Mouse (Mus musculus) left cerebral cortex, adult 8-10 months (tissue): Measurements from ENCODE around the gene Rptor. TPM values are rescaled to one million over a fixed set of nuclear protein-coding genes. Genes with fewer than 3 reads are reported as not detected.
A peak's percentile ranks its signal among the peaks of the same experiment; 100 is the strongest.
"Not testable (repeated sequence)": the region's sequence is repeated elsewhere in the genome, so short reads cannot be mapped to it uniquely, and the experiment has no call there.

Source experiments
- DNase-seq, 2 experiments: peaks; one replicate each; pipeline ENCODE4 v3.0.0; 2022; ENCODE audit warnings: low spot score in 2 of 2
- total RNA-seq, 4 experiments: library from RNA; stranded (reverse); gene quantifications; 2 replicates each; pipeline ENCODE4 v1.2.4; 2022

The Rptor gene
- total RNA-seq, 4 experiments from 2014 or later, result 57.5 to 65.0 (median 61.0) TPM

DNA sequence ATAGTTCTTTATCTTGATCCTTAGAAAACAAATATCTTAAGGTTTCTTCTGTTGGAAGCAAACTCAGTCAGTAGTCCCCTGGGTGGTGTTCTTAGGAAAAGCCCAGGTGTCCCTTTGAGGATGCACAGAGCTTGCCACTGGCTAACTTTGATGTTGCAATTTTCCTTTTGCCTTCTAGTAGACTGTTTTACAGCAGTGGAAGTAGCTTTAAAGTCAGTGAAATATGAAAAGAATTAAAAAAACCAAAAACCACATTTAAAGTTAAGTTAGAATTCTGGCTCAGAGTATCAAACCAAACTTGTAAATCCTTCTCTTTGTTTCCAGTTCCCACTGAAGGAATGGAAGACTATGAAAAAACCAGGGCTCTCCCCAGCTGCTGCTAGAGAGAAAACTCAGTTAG lies 47.8 kb downstream of the Rptor start:
- DNase-seq, result no peak

DNA sequence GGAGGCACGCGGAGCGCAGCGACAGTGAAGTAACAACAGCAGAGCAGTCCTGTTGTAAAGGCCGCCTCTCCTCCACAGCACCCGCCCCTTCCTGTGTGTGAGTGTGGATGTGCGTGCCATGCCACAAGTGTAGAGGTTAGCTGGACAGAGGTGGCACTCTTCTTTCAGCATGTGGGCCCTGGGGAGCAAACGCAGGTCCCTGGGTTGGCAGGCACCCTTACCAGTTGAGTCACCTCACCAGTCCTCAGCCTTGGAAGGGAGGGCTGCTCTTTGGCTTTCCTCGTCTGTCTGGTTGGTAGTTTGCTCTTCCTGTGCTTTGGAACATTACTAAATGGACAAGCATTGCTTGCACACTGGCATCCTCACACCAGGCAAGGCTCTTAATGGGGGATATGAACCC lies 50.6 kb downstream of the Rptor start:
- no peak for DNase-seq

DNA sequence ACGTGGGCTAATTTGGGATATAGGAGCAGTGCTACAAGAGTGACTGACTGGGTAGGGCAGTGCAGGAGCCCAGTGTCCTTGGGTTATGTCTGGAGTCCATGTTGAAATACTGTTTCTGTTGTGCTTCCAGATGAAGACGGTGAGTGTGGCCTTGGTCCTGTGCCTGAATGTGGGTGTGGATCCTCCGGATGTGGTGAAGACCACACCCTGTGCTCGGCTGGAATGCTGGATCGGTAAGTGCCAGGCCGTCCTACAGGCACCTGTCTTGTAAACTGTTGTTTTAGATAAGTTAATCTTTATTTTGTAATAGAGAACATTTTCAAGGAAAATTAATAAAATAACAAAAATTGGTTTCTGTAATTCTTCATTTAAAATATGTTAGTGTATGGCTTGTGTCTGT lies 54.8 kb downstream of the Rptor start:
- DNase-seq, result no peak

DNA sequence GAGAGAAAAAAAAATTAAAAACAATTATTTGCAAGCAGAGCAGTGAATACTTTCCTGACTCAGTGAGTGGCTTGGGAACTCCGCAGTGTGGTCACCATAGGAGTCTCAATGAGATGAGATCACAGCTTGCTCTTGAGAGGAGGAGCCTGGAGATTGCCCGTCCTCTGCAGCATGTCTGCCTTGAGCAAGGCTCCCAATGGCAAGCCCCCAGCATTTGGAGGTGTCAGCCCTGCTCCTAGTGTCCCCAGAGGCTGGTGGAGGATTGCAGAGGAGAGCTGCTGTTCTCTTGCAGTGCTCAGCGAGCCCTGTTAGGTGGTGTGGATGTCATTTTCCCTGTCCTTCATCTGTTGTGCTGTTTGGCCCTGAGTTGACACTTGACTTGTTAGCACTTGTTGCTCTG lies 56.6 kb downstream of the Rptor start:
- DNase-seq, result no peak

DNA sequence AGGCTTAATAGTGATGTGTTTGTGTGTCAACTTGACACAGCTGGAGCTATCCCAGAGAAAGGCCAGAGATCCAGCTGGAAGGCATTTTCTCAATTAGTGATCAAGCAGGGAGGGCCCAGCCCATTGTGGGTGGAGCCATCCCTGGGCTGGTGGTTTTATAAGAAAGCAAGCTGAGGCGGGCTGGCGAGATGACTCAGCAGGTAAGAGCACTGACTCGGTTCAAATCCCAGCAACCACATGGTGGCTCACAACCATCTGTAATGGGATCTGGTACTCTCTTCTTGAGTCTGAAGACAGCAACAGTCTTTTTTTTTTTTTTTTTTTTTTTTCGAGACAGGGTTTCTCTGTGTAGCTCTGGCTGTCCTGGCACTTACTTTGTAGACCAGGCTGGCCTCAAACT lies 58.8 kb downstream of the Rptor start:
- not testable (repeated sequence) for DNase-seq

DNA sequence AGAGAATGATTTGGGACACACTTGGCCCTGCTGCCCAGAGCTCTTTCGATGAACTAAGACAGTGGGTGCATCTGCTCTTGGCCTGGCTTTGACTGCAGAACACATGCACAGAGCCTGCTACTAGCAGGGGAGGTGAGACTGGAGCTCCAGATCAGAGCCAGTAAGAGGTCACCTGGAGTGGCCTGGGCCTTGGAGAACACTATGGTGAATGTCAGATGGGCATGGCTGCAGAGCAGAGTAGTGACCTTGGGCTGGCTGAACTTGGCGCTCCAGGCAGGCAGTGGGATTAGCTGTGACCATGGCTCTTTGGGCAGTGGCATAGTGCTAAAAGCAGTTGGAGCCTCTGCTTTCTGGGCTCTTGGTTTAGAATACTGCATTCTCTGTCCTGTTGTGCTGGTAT lies 61.2 kb downstream of the Rptor start:
- no peak for DNase-seq

DNA sequence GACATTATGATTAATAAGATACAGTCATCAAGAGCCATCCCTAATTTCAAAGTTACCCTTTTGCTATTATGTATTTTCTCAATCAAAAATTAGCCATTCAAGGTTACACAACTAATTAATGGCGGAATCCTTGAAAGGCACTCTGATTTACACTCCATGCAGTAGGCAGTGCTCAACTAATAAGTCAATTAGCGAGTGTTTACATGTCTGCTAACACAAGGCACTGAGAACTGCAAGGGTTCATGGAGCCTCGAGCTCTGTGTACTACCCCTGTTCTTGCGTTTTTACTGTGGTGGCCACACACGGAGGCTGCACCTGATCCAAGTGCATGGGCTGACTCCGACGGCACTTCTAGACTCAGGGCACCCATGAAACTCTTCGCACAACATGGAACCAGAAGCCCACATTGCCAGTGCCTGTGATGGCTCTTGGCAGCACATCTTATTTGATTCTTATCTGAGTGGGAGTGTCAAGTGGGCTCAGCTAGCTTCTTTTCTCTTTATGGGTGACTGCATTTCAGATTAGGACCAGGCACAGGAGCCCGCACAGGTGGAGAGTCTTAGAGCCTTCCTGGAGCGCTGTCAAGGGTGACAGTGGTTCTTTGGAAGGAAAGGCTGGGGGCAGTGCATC lies 62.1 kb downstream of the Rptor start:
- DNase-seq, result no peak

DNA sequence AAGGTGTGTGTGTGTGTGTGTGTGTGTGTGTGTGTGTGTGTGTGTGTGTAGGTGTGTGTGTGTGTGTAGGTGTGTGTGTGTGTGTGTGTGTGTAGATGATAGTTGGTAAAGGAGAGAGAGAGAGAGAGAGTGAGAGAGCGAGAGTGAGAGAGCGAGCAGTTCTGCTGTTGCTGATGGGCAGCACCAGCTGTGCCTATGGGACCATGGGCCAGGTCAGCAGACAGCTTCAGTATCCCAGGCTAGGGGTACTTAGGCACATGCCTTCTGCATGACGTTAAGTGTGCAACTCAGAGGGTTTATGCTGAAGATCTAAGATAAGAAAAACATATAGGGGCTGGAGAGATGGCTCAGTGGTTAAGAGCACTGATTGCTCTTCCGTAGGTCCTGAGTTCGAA lies 62.6 kb downstream of the Rptor start:
- no peak for DNase-seq

DNA sequence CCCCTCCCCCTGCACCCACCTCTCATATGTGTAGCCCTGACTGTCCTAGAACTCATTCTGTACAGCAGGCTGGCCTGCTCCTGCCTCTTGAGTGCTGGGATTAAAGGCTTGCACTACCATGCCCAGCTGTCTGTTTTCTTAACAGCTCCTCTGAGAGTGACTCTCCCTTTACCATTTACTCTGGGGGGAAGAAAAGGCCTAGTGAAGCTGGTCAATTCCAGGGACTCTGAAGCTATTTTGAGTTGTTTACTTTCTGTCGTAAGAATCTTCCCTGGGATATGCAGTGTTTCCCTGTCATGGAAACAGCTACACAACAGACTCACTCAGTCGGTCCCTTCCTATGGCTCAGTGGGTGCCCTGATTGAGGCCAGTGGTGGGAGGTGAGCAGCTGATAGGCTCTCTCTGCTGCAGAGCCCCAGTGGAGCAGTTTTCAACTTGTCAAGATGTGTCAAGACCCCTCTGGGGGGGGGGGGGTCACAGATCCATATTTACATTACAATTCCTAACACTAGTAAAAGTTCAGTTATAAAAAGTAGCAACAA lies 63.9 kb downstream of the Rptor start:
- DNase-seq, result no peak

DNA sequence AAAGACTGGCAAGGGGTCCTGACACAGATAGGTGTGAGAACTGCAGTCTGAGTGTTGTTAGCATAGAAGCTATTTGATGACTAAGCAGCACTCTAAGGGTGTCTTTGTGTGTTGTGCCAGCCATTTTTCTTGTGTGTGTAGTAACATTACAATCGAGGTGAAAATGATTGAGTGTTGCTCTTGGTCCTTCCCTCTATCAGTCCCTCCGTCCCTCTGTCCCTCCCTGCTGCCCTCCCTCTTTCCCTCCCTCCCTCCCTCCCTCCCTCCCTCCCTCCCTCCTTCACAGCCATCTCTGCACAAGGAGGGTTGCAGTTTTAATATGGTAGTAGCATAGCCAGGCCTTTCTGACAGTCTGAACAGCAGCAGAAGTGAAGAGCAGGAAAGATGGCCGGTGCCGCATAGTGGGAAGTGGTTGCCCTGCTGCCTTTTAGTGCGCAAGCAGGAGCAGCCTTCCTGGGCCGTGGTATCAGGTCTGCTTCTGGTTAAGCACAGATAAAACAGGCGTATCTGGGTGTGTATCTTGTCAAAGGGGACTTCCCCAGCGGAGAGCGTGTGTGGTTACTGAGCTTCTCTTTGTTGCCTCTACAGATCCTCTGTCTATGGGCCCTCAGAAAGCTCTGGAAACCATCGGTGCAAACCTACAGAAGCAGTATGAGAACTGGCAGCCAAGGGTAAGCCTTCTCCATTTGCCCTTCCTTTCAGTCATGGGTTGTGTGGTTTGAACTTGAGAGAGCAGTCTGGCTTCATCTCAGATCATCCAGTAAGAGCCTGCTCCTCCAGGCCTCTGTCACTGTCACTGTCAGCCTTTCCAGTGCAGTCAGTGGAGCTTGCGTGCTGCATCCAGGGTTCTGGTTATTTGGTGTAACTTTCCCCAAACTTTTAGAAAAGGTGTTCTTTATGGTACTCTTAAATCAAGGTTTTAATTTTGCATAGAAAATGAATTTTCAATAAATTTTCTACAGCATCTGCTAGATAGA lies 68.3 kb downstream of the Rptor start:
- no peak for DNase-seq

DNA sequence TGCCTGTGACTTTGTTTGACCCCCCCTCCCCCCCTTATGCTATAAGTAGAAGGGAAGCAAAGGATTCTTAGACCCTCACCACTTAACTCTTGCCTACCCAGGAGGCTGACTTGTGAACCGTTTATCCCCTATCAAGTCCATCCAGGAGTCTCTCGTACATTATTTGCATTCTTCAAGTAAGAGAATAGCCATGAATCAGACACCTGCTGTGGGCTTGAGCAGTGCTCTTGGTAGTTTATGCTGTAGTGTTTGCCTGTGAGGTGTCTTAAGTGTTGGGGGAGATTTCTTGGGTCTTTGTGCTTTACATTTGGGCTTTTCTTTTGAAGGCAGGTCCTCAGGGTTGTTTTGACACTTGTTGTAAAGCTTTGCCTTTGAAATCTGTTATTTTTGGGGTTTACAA lies 69.3 kb downstream of the Rptor start:
- no peak for DNase-seq

DNA sequence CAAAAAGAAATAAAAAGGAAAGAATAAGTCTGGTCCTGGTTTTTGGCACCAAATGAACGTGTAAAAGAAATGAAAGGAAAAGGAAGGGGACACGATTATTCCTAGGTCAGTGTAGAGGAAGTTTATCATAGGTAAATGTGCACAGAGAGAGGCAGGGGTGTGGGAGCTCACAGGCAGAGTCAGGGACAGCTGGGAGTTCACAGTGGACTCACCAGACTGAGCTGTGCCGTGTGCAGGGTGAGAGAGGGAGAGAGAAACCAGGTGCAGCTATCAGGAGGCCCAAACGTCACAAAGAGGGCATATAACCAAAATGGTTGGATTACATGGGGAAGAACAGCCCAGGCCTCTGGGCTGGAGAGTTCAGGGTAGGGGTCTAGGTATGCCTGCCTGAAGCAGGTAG lies 70.1 kb downstream of the Rptor start:
- no peak for DNase-seq

DNA sequence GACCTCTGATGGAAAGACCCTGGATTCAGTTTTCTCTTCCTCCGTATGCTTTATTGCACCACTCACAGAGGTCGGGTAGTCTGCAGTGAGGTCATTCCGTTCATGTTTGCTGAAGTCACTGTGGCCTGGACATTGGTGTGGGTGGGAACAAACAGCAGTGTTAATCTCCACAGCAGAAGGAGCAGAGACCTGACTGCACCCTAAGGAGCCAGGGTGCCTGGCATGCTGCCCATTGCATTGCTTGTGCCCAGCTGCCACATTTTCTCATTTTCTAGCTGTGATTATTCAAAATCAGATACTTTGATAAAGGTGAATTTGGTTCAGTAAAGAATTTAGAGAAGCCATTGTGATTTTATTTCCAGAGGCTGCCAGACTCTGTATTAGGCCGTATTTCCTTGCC lies 72.1 kb downstream of the Rptor start:
- DNase-seq, result no peak

DNA sequence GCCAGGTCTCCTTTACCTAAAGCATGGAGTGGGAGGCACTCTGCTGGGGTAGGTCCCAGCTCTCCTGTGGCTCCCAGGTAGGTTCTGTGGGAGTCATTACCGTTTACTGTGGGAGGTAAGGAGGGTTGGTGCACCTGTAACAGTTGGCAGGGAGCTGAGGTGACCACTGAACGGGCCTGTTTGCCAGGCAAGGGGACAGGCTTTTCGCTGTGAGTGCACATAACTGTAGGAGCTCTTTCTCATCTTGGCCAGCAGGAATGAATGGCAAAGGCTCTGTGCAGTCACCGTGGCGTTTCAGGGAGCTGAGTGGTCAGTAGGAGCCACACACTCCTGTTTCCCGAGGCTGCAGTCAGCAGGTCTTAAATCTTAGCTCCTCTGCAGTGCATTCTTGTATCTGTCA lies 72.8 kb downstream of the Rptor start:
- no peak for DNase-seq

DNA sequence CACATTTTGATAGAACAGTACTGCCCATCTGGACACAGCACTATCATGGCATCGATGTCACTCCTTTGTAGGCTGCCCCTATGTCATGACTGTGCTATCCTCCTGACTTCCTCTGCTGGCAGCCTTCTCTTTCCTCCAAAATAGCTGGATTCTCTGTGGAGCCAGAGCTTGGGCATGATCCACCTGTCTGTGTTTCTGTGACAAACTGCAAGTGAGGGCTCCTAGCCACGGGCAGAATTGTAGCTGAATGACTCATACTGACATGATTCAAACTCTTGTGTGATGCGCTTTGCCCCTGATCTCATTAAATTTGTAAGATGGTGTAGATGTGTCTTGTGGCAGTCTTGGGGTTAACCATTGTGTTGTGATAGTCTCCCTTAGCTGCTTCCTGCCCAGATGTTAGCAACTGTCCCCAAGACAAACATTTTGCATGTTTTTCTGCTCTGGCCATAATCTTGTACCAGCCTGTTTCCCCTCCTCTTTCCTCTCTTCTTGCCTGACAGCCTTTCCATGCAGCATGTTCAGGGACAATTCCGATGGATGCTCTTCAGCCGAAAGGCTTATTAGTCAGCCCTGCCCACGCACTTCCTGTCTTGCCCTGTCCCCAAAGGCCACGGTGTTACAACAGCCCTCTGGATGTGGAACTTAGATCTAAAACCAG lies 74.2 kb downstream of the Rptor start:
- no peak for DNase-seq

DNA sequence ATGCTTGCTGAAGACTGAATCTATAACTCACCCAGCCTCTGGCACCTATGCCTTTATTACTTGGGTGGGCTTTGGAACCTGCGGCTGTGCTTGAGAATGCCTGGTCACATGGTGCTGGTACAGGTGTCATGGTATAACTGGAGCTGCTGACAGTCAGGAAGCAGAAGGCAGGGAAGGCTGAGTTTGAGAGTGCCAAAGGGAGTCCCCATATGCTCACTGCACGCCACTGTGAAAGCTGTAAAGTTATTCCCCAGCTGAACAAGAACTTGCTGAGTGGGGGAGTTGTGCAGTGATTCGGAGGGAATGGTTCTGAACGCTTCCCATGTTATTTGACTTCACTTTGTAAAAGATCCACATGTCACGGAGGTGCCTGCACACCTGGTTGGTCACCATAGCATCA lies 75.7 kb downstream of the Rptor start:
- DNase-seq, result peak in 1 of 2 experiments; percentile 34

DNA sequence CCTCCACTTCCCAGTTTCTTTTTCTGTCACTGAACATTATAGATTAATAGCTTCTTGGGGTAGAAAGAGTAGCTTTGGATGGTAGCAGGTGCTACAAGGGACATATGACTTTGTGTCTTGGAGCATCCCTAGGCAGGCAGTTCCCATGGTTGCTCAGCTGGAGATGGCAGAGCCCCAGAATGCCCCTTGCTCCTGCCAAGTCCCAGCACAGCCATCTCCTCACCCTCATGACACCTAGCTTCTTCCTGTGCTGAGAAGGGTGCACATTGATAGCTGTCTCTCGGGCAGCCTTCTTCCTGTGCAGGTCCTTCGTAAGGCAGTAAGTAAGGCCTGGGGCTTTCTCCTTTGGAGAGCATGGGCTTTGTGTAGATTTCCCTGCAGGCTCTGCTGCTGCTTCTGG lies 78.0 kb downstream of the Rptor start:
- DNase-seq, result no peak

DNA sequence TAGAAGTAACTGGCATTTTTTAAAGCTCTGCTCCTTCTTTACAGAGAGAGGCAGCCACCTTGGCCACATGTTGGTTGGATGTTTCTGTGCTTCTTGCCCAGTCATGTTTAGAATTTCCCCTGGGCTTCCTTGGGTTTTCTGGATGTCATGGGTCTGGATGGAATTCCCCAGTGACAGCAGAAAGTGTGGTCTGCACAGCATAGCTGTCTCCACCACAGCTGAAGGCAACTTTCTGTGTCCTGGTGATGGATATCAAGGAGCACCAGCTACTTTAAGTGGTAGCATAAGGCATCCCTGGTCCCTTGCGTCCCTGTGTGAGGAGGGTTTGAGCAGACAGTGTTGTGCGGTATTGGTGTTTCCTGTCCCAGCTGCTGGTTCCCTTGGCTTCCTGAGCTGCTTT lies 79.6 kb downstream of the Rptor start:
- DNase-seq, result no peak

DNA sequence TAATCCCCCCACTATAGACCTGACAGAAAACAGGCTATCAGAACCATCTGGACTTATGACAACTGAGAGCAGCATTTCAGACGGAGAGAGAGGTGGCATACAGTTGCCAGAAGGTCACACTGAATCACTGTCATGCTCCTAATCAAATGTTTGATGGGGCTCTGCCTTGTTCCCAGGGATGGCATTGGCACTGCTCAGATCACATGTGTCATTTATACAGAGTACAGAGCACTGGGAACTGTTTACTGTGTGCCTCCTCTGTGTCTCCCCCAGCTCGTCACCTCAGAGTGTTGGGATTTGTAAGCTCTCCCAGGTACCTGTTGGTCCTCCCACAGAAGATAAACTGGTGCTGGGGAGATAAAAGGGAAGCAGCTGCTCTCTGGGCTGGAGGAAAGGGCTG lies 81.1 kb downstream of the Rptor start:
- no peak for DNase-seq

DNA sequence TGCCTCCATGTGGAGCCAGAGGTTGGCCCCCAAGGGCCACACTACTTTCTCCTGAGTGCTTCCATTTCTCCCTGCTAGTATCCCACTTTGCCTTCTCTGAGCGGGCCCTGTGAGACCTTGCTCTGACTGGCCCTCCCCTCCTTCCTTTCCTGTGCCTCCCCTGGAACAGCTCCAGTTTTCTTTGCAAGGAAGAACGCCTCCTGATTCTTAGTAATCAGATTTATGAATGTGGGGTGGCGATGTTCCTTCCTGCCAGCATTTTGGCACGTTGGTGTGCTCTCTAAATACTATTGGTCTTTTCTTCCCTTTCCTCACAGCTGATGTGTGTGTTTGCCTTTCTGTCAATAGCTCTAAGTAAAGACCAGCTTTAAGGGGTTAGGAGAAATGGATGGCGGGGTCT lies 82.8 kb downstream of the Rptor start:
- no peak for DNase-seq

DNA sequence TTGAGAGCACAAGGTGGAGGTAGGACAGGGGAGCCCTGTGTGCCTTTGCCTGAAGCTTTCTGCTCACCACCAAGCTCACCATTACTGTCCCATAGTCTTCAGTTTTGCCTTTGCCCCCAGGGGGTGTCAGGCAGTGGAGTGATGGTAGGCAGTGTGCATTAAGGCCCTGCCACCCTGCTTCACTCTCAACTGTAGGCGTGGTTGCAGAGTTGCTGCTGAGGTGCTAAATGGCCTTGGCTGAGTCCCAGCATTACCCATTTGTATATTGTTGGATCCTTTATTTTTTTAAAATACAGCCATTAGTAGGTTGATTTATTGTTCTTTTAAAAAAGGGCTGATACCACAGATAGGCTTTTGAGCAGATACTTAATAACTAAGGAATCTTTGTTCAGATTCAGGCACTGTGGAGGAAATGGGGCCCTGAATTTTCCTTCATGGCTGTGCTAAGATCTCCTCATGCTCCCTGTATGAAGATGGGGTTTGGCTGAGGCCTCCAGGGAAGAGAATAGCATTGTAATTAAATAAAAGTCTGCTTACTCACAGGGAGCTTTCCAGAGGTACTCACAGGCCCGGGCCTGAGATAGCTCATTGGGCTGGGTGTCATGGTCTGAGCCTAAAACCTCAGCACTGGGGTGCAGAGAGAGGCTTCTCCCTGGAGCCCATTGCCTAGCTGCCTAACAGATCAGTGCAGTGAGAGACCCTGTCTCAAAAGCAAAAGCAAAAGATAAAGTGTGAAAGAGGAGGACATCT lies 83.4 kb downstream of the Rptor start:
- no peak for DNase-seq
